In the genomic region with DNA sequence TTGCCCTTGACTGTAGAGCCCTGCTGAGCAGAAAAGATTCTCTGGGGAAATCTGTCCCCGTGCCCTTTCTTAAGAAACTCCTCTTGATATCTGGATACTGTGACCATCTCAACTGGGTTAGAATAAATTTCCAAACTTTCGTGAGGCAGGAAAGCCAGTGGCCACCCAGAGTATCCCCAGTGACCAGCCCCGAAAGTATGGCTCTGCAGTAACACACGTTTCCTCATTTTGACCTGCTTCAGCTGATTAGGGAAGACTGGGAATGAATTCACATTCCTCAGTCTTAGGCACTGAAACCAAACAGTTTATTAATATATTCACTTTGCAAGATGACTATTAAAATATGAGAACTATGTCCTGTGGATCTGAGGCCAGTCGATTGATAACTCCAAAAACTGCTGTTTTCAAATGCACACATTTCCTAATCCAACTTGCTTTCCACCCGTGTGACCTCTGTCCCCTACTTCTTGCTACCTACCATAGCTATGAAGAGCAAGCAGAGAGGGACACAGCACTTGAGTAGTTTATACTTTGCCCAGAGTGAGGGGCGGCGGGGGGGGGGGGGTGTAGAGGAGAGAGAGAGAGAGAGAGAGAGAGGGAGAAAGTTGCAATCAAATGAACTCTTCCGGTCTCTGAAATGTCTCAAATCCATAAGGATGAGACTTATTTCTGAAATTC, we compare ENCODE assay signal across 8 mouse cellular contexts. TPM values are rescaled to one million over a fixed set of nuclear protein-coding genes. Genes with fewer than 3 reads are reported as not detected.
DNase-seq lines count a peak whose midpoint lies in the region; ATAC-seq and TF ChIP-seq lines count a peak whose summit lies in the region.

No protein-coding gene starts in this region.

- peaks cover 8% of the 10 kb centered on the region; the same call in 1 of the 2 replicates for H3K27me3 ChIP-seq in kidney, embryonic 14.5 days (ENCODE audit: control insufficient read depth, insufficient read depth, low read length)
- H3K27me3 ChIP-seq in forebrain, embryonic 13.5 days, result peaks cover 13% of the 10 kb centered on the region
- peaks cover 5% of the 10 kb centered on the region; the same call in 1 of the 2 replicates for H3K27me3 ChIP-seq in limb, embryonic 11.5 days (ENCODE audit: control insufficient read depth, insufficient read depth, low read length)
- H3K27me3 ChIP-seq in midbrain, postnatal 0 days (ENCODE audit: insufficient read depth, low read length), result no peaks in the 10 kb centered on the region

- TF ChIP-seq CTCF in midbrain, postnatal 0 days (IDR thresholded peaks at IDR 0.05), result no peak

- 25% methylated on average over 9 of the region's 9 CpGs for WGBS in kidney, embryonic 14.5 days
- 21% methylated on average over 8 of the region's 9 CpGs for WGBS in forebrain, embryonic 13.5 days
- WGBS in limb, embryonic 11.5 days, result 20% methylated on average over 9 of the region's 9 CpGs
- WGBS in midbrain, postnatal 0 days, result 19% methylated on average over 8 of the region's 9 CpGs

- no peaks in the 10 kb centered on the region for H3K36me3 ChIP-seq in kidney, embryonic 14.5 days (ENCODE audit: control insufficient read depth, insufficient read depth, low read length)
- no peaks in the 10 kb centered on the region for H3K36me3 ChIP-seq in forebrain, embryonic 13.5 days (ENCODE audit: poor library complexity, severe bottlenecking)
- H3K36me3 ChIP-seq in limb, embryonic 11.5 days (ENCODE audit: control insufficient read depth, insufficient read depth, low read length), result no peaks in the 10 kb centered on the region
- no peaks in the 10 kb centered on the region for H3K36me3 ChIP-seq in midbrain, postnatal 0 days (ENCODE audit: insufficient read depth, low read length)

- DNase-seq in kidney, adult 11 months, result no peak
- no peak for DNase-seq in limb, embryonic 11.5 days (ENCODE audit: low spot score)
- DNase-seq in midbrain, postnatal 0 days (ENCODE audit: low spot score), result no peak
- no peak for DNase-seq in B cell, adult 2 months
- DNase-seq in left cerebral cortex, adult 9 months (ENCODE audit: low spot score in 2 of 2), result no peak
- no peak for DNase-seq in layer of hippocampus, adult 9-11 months

- H3K4me2 ChIP-seq in kidney, embryonic 14.5 days (replicated peaks; ENCODE audit: low read depth, low read length), result peak overlapping the region; percentile 98
- peak overlapping the region; percentile 92 for H3K4me2 ChIP-seq in forebrain, embryonic 13.5 days
- H3K4me2 ChIP-seq in limb, embryonic 11.5 days (ENCODE audit: low read depth, severe bottlenecking), result peak overlapping the region; percentile 95
- peak overlapping the region; percentile 99 for H3K4me2 ChIP-seq in midbrain, postnatal 0 days (ENCODE audit: low read depth, low read length, poor library complexity, severe bottlenecking)

- no peaks in the 10 kb centered on the region for H3K4me1 ChIP-seq in kidney, embryonic 14.5 days (ENCODE audit: control insufficient read depth, insufficient read depth, low read length)
- H3K4me1 ChIP-seq in forebrain, embryonic 13.5 days, result peaks cover 28% of the 10 kb centered on the region
- peaks cover 8% of the 10 kb centered on the region; the same call in 1 of the 2 replicates for H3K4me1 ChIP-seq in limb, embryonic 11.5 days (ENCODE audit: control insufficient read depth, insufficient read depth, low read length)
- H3K4me1 ChIP-seq in midbrain, postnatal 0 days (ENCODE audit: insufficient read depth, low read length), result peaks cover 6% of the 10 kb centered on the region; the same call in 1 of the 2 replicates

- ATAC-seq in kidney, embryonic 14.5 days (ENCODE audit: low FRiP score, low TSS enrichment), result no peak
- no peak for ATAC-seq in forebrain, embryonic 13.5 days
- ATAC-seq in limb, embryonic 11.5 days (ENCODE audit: insufficient number of reproducible peaks, low FRiP score, low TSS enrichment, low read depth), result no peak
- ATAC-seq in midbrain, postnatal 0 days (ENCODE audit: low FRiP score), result no peak

- H3K4me3 ChIP-seq in kidney, embryonic 14.5 days (ENCODE audit: low read length), result peak overlapping the region; percentile 57
- H3K4me3 ChIP-seq in forebrain, embryonic 13.5 days, result peak overlapping the region; percentile 75
- H3K4me3 ChIP-seq in limb, embryonic 11.5 days (ENCODE audit: low read depth, low read length), result peak overlapping the region; percentile 79
- peak overlapping the region; percentile 74 for H3K4me3 ChIP-seq in midbrain, postnatal 0 days (ENCODE audit: low read depth, low read length)

- peak overlapping the region; percentile 71; the same call in 1 of the 2 replicates for H3K9ac ChIP-seq in kidney, embryonic 14.5 days (ENCODE audit: low read depth, low read length)
- no peak overlapping the region; the same call in 1 of the 2 replicates for H3K9ac ChIP-seq in forebrain, embryonic 13.5 days
- peak overlapping the region; percentile 73 for H3K9ac ChIP-seq in limb, embryonic 11.5 days (ENCODE audit: low read length)
- 0 out of 2 replicates have a peak overlapping the region, but pooled peaks have one; percentile 67 for H3K9ac ChIP-seq in midbrain, postnatal 0 days (replicated peaks; ENCODE audit: low read length, poor library complexity, severe bottlenecking)

- no peaks in the 10 kb centered on the region for H3K9me3 ChIP-seq in kidney, embryonic 14.5 days (ENCODE audit: control insufficient read depth, low read length)
- H3K9me3 ChIP-seq in forebrain, embryonic 13.5 days (replicated peaks), result no peaks in the 10 kb centered on the region
- H3K9me3 ChIP-seq in limb, embryonic 11.5 days (ENCODE audit: control insufficient read depth, low read length), result no peaks in the 10 kb centered on the region
- H3K9me3 ChIP-seq in midbrain, postnatal 0 days (ENCODE audit: low read length), result no peaks in the 10 kb centered on the region

- H3K27ac ChIP-seq in kidney, embryonic 14.5 days (ENCODE audit: low read depth, low read length), result peak overlapping the region; percentile 55; the same call in 1 of the 2 replicates
- no peak overlapping the region for H3K27ac ChIP-seq in forebrain, embryonic 13.5 days
- no peak overlapping the region for H3K27ac ChIP-seq in limb, embryonic 11.5 days (replicated peaks; ENCODE audit: low read depth, low read length)
- 0 out of 2 replicates have a peak overlapping the region, but pooled peaks have one; percentile 18 for H3K27ac ChIP-seq in midbrain, postnatal 0 days (ENCODE audit: low read depth, low read length)

RNA-seq across cellular contexts. Expression of gene Sox5, which starts 1.0 kb away (rescaled TPM):
- 9.5 and 13.0 TPM in 2 replicates for polyA plus RNA-seq in kidney, embryonic 14.5 days (2014; fragmentation: Nextera tagmentation; extraction: Ambion mirVana)
- 152 and 198 TPM in 2 replicates for polyA plus RNA-seq in forebrain, embryonic 13.5 days (2015; fragmentation: Nextera tagmentation; extraction: Ambion mirVana)
- polyA plus RNA-seq in limb, embryonic 11.5 days (2014; fragmentation: Nextera tagmentation; extraction: Ambion mirVana), result 49.2 and 54.7 TPM in 2 replicates
- 11.3 and 17.7 TPM in 2 replicates for total RNA-seq in midbrain, postnatal 0 days (2014; rRNA removed)
- polyA plus RNA-seq in midbrain, postnatal 0 days (2015; fragmentation: Nextera tagmentation; extraction: Ambion mirVana), result 25.0 and 25.3 TPM in 2 replicates

Comparison
In these comparisons a context has a peak if more than half of its experiments do, and no peak if none do; other contexts are left out.
1. H3K27ac ChIP-seq: peak in kidney, embryonic 14.5 days (single experiment) and midbrain, postnatal 0 days (single experiment); none in forebrain, embryonic 13.5 days (single experiment) and limb, embryonic 11.5 days (single experiment).
2. Peak in every context shown above with its lines, with median percentiles within 50 percentile points of each other: H3K4me2 ChIP-seq and H3K4me3 ChIP-seq.